Mouse (Mus musculus) forebrain, embryonic 16.5 days (tissue): Measurements from ENCODE around the gene Prkacb. TPM values are rescaled to one million over a fixed set of nuclear protein-coding genes. Genes with fewer than 3 reads are reported as not detected.

Source experiments
- ATAC-seq: fragments of 200-750 bp; cut with Nextera tagmentation; 2 replicates; pipeline ENCODE4 v1.8.0; 2017; ENCODE audit warnings: mild to moderate bottlenecking, moderate library complexity
- H3K27ac ChIP-seq: fragments of 300-500 bp; sonication (generic); 2 replicates; pipeline ENCODE4 v1.5.1; 2014; ENCODE audit warnings: low read length, control low read depth
- H3K27me3 ChIP-seq: fragments of 300-500 bp; sonication (generic); replicated peaks from 2 replicates; pipeline ENCODE4 v1.6.1; 2014; ENCODE audit warnings: low read length; ENCODE audit not compliant: control insufficient read depth, insufficient read depth
- H3K36me3 ChIP-seq: fragments of 300-500 bp; sonication (generic); 2 replicates; pipeline ENCODE4 v1.6.1; 2014; ENCODE audit not compliant: control insufficient read depth, insufficient read depth
- H3K4me1 ChIP-seq: fragments of 300-500 bp; sonication (generic); replicated peaks from 2 replicates; pipeline ENCODE4 v1.6.1; 2014; ENCODE audit warnings: low read length; ENCODE audit not compliant: control insufficient read depth, insufficient read depth
- H3K4me2 ChIP-seq: fragments of 300-500 bp; sonication (generic); 2 replicates; pipeline ENCODE4 v1.6.1; 2014; ENCODE audit warnings: mild to moderate bottlenecking, low read length, control low read depth
- H3K4me3 ChIP-seq: fragments of 300-500 bp; sonication (generic); replicated peaks from 2 replicates; pipeline ENCODE4 v1.5.1; 2014; ENCODE audit warnings: mild to moderate bottlenecking, low read length, control low read depth
- H3K9ac ChIP-seq: fragments of 300-500 bp; sonication (generic); replicated peaks from 2 replicates; pipeline ENCODE4 v1.6.1; 2014; ENCODE audit warnings: low read depth, low read length, control low read depth
- H3K9me3 ChIP-seq: fragments of 300-500 bp; sonication (generic); 2 replicates; pipeline ENCODE4 v1.6.1; 2016; ENCODE audit warnings: low read length; ENCODE audit not compliant: control insufficient read depth
- WGBS: fragments of 180-500 bp; shearing (Covaris S2); extraction: QIAGEN DNeasy Blood & Tissue Kit; methylation state at CpG from one replicate; pipeline ENCODE4 v1.1.7; 2014; 5-methylcytosine and 5-hydroxymethylcytosine counted together
- polyA plus RNA-seq: library from polyadenylated mRNA; unstranded; fragments of >200 nt; fragmentation: Nextera tagmentation; extraction: Ambion mirVana; gene quantifications from 2 replicates; pipeline ENCODE4 v1.2.1, GENCODE M21; 2015

The Prkacb gene
- polyA plus RNA-seq, 1 experiment from 2014 or later: 195 TPM

GRCm38 (mm10) chr3:146842766-146843165 is 30.0 kb upstream of the Prkacb start:
- Histone ChIP-seq H3K4me2 (no peak overlapping the region), H3K9me3 (no peaks in the 10 kb centered on the region), H3K9ac (no peak overlapping the region), H3K27me3 (no peaks in the 10 kb centered on the region), H3K27ac (no peak overlapping the region), H3K4me3 (no peak overlapping the region), H3K36me3 (no peaks in the 10 kb centered on the region), H3K4me1 (peaks cover 3% of the 10 kb centered on the region; the same call in 1 of the 2 replicates)
- WGBS: 85% methylated on average over 3 of the region's 3 CpGs
- ATAC-seq: no peak

GRCm38 (mm10) chr3:146820718-146821117 is 7.9 kb upstream of the Prkacb start:
- no peaks in the 10 kb centered on the region for H3K4me1 ChIP-seq
- H3K9me3 ChIP-seq: no peaks in the 10 kb centered on the region
- H3K36me3 ChIP-seq: no peaks in the 10 kb centered on the region
- H3K4me2 ChIP-seq: no peak overlapping the region
- no peak overlapping the region for H3K27ac ChIP-seq
- H3K27me3 ChIP-seq: peaks cover 2% of the 10 kb centered on the region
- no peak for ATAC-seq
- H3K4me3 ChIP-seq: no peak overlapping the region
- WGBS: 91% methylated on average over 4 of the region's 4 CpGs
- H3K9ac ChIP-seq: no peak overlapping the region

- peaks cover 19% of the 10 kb centered on the region for H3K4me1 ChIP-seq
- H3K9me3 ChIP-seq: no peaks in the 10 kb centered on the region
- H3K9ac ChIP-seq: peak overlapping the region; percentile 91
- no peak for ATAC-seq
- peak overlapping the region; percentile 92 for H3K4me2 ChIP-seq
- 0 out of 2 replicates have a peak, but pooled peaks cover 2% of the 10 kb centered on the region for H3K27me3 ChIP-seq
- peak overlapping the region; percentile 100 for H3K4me3 ChIP-seq
- no peaks in the 10 kb centered on the region for H3K36me3 ChIP-seq
- peak overlapping the region; percentile 89; the same call in 1 of the 2 replicates for H3K27ac ChIP-seq
- 60% methylated on average over 7 of the region's 7 CpGs for WGBS
Measured at GRCm38 (mm10) chr3:146813624-146814023, 834 bp upstream of the Prkacb start.

- peak; percentile 60; the same call in 1 of the 2 replicates for ATAC-seq
- H3K9me3 ChIP-seq: no peaks in the 10 kb centered on the region
- no peaks in the 10 kb centered on the region for H3K36me3 ChIP-seq
- peak overlapping the region; percentile 65 for H3K27ac ChIP-seq
- peaks cover 19% of the 10 kb centered on the region for H3K4me1 ChIP-seq
- under 1% methylated on average over 54 of the region's 60 CpGs for WGBS
- peak overlapping the region; percentile 100 for H3K4me3 ChIP-seq
- 0 out of 2 replicates have a peak, but pooled peaks cover 2% of the 10 kb centered on the region for H3K27me3 ChIP-seq
- H3K9ac ChIP-seq: peak overlapping the region; percentile 91
- H3K4me2 ChIP-seq: peak overlapping the region; percentile 88
Measured at GRCm38 (mm10) chr3:146812041-146812878, 530 bp downstream of the Prkacb start.

GRCm38 (mm10) chr3:146793554-146794257 is 19.1 kb downstream of the Prkacb start:
- H3K27me3 ChIP-seq: no peaks in the 10 kb centered on the region
- ATAC-seq: no peak
- no peak overlapping the region for H3K9ac ChIP-seq
- no peak overlapping the region for H3K4me2 ChIP-seq
- H3K4me3 ChIP-seq: no peak overlapping the region
- H3K9me3 ChIP-seq: no peaks in the 10 kb centered on the region
- H3K27ac ChIP-seq: no peak overlapping the region
- H3K4me1 ChIP-seq: no peaks in the 10 kb centered on the region
- WGBS: 92% methylated on average over 12 of the region's 12 CpGs
- H3K36me3 ChIP-seq: no peaks in the 10 kb centered on the region

- peak; percentile 47; the same call in 1 of the 2 replicates for ATAC-seq
- 77% methylated on average over 3 of the region's 3 CpGs for WGBS
- no peaks in the 10 kb centered on the region for H3K9me3 ChIP-seq
Measured at GRCm38 (mm10) chr3:146792144-146792748, 20.5 kb downstream of the Prkacb start.

GRCm38 (mm10) chr3:146784233-146784632 is 28.6 kb downstream of the Prkacb start:
- 81% methylated on average over 3 of the region's 3 CpGs for WGBS
- ATAC-seq: no peak
- Histone ChIP-seq H3K27ac (no peak overlapping the region; the same call in 1 of the 2 replicates), H3K9ac (no peak overlapping the region), H3K36me3 (no peaks in the 10 kb centered on the region), H3K4me3 (no peak overlapping the region), H3K4me2 (no peak overlapping the region), H3K4me1 (peaks cover 13% of the 10 kb centered on the region), H3K9me3 (no peaks in the 10 kb centered on the region), H3K27me3 (no peaks in the 10 kb centered on the region)

More at GRCm38 (mm10) chr3:146792144-146792748, 20.5 kb downstream of the Prkacb start:
- Histone ChIP-seq H3K27me3 (no peaks in the 10 kb centered on the region), H3K9ac (no peak overlapping the region), H3K4me3 (no peak overlapping the region), H3K4me2 (no peak overlapping the region), H3K27ac (no peak overlapping the region), H3K36me3 (no peaks in the 10 kb centered on the region), H3K4me1 (no peaks in the 10 kb centered on the region)

GRCm38 (mm10) chr3:146783645-146784225 is 29.1 kb downstream of the Prkacb start:
- Histone ChIP-seq H3K9ac (no peak overlapping the region), H3K27ac (no peak overlapping the region; the same call in 1 of the 2 replicates), H3K4me1 (peaks cover 13% of the 10 kb centered on the region), H3K27me3 (no peaks in the 10 kb centered on the region), H3K9me3 (no peaks in the 10 kb centered on the region), H3K36me3 (no peaks in the 10 kb centered on the region), H3K4me2 (no peak overlapping the region), H3K4me3 (no peak overlapping the region)
- 55% methylated on average over 7 of the region's 7 CpGs for WGBS
- peak; percentile 80 for ATAC-seq
